Mouse (Mus musculus) thymus, postnatal 14 days (tissue): ENCODE data around the gene Olfr1254.

ENCODE experiments used
- DNase-seq: peaks from one replicate; pipeline ENCODE4 v3.0.0; 2021

Gene Olfr1254

DNA sequence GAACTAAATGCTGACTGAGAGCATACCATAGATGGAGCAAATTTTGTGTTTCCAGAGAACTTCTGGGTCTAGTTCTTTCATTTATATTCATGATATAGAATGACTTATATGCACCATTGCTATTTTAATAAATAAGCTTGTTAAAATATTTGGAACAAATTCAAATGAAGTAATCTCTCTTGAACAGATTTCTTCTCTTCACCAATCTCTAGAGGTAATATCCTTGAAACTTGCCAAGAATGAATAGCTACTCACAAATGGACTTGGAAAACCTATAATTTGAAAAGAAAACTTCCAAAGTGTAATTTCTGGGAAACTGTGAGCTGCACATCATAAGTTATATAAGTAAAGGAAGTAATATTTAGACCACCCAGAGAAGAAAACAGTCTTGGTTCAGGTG, at the start of gene Olfr1254:
Olfr1254 (minus strand) TSS at position 101 of the 400 bp plus-strand sequence.
- DNase-seq, result no peak

DNA sequence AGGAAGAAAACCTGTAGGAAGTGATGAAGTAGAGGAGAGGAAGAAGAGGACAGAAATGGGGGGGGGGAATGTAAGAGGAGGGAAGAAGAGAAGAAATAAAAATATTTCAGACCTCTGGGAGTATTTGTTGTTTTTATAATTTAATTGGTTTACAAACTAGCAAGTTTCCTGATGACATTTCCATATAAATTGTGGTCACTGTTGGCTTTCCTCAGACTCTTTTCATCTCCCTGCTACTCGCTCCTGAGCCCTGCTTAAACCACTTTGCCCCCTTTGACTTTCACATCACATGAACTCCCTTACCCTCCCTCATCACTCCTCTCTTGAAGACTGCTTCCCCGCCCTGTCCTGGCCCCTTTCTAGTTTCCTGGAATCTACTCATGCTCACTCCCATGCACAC, 48.0 kb upstream of the Olfr1254 start, which contains the start of gene Olfr1256:
Olfr1256 (minus strand) TSS at position 101 of the 400 bp plus-strand sequence.
- no peak for DNase-seq

DNA sequence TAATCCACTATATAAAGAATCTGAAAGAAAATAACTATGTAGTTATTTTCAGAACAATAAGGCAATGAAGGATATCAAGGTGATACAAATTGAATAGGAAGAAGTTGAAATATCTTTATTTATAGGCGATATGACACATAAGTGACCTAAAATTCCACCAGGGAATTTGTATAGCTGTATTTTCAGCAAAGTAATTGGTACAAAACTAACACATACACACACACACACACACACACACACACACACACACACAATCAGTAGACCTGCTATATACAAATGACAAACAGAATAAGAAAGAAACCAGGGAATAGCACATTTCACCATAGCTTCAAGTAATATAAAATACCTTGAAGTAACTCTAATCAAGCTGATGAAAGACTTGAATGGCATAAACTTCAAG, 26.8 kb upstream of the Olfr1254 start:
- no peak for DNase-seq

DNA sequence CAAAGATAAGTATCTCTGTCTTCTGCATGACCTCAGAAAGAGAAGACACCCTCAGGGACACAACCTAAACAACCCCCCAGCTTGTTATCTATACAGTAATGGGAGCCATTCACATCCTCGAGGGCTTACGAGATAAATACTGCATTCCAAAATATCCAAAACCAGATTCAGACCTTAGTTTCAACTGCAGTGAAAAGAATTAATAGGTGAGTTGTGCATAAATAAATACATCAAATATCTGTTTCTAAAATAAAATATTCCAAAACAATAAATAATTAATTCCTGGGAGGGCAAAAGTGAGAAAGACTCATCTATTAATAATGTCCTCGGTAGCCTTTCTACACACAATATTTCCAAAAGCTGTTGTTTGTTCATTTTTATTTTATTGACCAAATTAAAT, 18.3 kb upstream of the Olfr1254 start, which contains the start of gene Olfr1255:
Olfr1255 (plus strand) TSS at position 301 of the 400 bp plus-strand sequence.
- no peak for DNase-seq

DNA sequence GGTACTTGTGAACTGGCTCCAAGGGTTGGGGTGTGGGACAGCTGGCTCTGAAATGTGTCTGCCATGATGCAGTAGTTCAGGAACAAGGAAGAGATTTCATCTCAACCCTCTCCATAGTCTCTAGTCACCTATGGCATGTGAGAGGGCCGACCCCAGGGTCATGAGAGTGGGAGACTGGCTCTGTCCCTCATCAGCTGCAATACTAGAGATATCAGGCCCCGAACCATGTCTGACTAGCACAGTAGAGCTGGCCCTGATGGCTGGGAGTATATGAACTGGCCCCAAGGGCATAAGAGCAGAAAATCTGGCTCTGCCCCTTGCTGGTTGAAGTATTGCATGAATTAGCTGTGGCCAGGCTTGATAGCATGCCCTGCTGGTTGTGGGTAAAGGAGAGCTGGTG, 17.3 kb upstream of the Olfr1254 start:
- DNase-seq, result no peak

DNA sequence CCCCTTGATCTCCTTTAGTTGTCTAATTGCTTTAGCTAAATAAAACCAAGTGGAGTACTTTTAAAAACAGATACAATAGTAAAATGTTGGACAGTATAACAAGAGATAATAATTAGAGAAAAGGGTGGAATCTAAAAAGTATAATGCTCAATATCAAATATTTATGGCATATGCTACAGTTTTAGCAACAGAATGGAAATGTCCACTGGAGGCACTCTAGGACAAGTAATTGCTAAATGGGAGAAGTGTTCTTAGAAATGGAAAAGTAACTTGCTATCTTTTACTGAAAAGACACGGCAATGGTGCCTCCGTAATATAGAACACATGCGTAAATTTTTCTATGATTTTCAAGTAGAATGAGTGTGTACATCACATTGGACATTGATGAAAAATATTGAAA, 6.2 kb upstream of the Olfr1254 start:
- DNase-seq, result no peak

DNA sequence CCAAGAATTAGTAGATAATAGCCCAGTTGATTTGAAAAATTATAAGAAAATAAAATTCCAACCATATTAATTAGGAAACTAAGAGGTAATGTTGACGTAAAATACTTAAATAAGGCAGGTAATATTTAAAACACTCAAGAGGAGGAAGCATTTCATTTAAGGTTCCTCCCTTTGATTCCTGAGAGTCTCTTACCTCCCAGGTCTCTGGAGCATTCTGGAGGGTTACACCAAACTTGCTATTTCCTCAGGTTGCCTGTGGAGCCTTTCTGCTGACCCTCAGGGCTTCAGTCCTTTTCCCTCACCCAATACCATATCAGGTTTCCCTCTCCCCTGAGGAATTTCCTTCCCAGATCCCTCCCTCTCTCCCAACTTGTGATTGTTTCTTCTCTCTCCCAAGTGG, 36.4 kb downstream of the Olfr1254 start, which contains the start of gene Olfr1253:
Olfr1253 (minus strand) TSS at position 101 of the 400 bp plus-strand sequence.
- no peak for DNase-seq
